Mouse (Mus musculus) megakaryocyte-erythroid progenitor cell, adult 5-6 weeks (primary cell): Measurements from ENCODE around the gene Suv39h1. TPM values are rescaled to one million over a fixed set of nuclear protein-coding genes. Genes with fewer than 3 reads are reported as not detected.
"Not testable (repeated sequence)": the region's sequence is repeated elsewhere in the genome, so short reads cannot be mapped to it uniquely, and the experiment has no call there.

Source experiments
- ATAC-seq: replicated peaks from 2 replicates; pipeline ENCODE4 v1.8.0; 2016; ENCODE audit warnings: mild to moderate bottlenecking, inconsistent platforms; ENCODE audit not compliant: severe bottlenecking, poor library complexity, low FRiP score, low TSS enrichment
- total RNA-seq, 2 experiments: library from RNA; stranded (forward) in 1 of 2; stranded (reverse) in 1 of 2; fragments of 200-1000, 215-1000 nt in 1 of 2; fragments of >200 nt in 1 of 2; fragmentation: Nextera tagmentation in 1 of 2; gene quantifications; 2 replicates each; pipeline ENCODE4 v1.2.3; 2014 to 2017

Gene Suv39h1
- total RNA-seq (2014; fragmentation: Nextera tagmentation) (79.0 and 89.2 TPM in 2 replicates), total RNA-seq (2017) (68.2 and 84.3 TPM in 2 replicates)

DNA sequence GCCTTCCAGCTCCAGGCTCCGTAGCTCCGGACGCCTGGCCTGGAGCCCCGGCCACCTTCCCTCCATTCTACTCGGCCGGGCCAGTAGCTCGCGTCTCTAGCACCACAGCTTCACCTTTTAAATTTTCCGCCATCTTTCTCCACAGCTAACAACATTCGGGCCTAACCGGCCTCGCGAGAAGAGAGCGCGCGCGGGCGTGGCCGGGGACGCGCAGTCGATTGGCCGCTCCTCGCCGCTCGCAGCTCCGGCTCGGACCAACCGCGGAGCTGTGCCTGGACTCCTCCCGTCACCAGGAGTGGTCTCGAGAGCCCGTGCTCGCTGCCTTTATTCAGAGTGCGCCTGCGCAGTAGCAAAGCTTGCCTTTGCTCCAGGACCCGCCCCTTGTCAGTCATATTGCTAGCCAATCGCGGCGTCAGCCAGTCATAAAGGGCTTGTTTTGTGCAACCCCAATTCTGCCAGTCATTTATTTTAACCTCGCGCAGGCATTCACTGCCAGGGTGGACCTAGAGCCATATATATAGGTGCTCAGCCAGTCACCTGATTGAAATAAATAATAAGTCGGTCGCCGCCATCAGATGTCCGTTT lies at the start of gene Suv39h1:
Suv39h1 (minus strand) TSS at position 331 of the 585 bp plus-strand sequence.
- ATAC-seq = peak; percentile 98

DNA sequence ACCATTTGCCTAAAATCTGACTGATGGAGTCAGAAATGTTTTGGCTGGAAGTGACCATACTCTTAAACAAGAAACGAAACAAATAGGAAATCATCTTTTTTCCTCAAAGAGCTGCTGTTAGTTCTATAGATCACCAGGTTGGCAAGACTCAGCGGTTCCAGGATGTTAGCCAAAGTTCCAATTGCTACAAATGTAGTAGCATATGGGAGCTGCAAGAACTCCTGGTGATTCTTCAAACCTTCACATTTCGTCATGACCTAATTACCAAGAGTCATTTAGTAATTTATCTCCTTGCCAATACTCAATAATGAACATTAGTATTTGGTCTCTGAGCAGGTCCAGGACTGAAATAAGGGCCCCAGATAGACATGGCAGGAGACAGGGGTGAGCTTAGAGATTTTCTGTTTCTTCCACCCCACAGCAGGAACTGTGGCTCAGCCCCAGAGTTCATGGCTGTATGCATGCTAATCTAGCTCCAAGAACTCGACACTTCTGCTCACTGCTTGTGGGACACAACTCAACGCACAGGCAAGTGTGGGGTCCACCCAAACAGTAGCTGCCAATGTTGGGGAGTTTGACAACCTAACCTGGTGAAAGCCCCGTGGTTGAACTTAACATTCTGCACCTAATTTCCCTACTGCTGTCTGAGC lies 49.4 kb upstream of the Suv39h1 start:
- ATAC-seq = no peak

GRCm38 (mm10) chrX:8117264-8117663 lies 42.7 kb upstream of the Suv39h1 start:
- peak; percentile 52 for ATAC-seq

- ATAC-seq = no peak
Measured at GRCm38 (mm10) chrX:8115275-8115674, 40.7 kb upstream of the Suv39h1 start.

DNA sequence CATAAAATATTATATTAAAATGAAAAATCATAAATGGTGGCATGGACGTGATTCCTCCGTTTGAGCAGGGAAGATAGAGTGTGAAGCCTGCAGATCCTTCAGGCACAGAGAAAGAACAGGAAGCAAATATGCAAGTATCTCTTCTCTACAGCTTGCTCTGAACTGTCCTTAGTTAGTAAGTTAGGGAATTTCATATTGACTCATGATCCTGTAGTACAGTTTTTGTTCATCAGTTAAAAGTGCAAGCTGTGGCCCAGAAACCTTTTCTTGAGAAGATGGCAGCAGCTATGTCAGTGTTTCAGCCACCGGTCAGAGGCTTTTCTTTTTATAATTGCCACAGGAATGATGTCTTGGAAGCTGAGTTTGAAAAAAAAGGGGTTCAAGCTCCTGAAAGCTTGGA lies 30.5 kb upstream of the Suv39h1 start:
- ATAC-seq = no peak

DNA sequence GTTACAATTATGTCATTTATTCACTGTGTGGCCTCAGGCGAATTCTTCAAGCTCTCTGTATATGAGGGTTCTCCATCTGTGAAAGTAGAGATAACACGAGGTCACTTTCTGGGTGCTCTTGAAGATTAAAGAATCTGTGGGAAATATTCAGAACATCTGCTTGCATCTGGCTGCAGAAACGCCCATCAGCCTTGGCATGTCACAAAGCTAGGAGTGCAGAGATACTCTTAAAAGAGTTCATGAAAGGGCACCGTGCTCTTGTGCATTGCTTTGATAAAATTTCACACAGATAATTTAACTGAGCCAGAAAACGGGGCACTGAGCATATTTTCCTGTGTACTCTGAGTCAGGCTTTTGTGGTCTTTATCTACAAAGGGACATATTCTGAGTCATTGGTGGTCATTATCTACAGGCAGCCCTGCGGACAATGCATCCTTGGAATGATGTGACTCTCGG lies 27.7 kb upstream of the Suv39h1 start:
- ATAC-seq = peak; percentile 96

- ATAC-seq = no peak
Measured at GRCm38 (mm10) chrX:8101017-8101416, 26.5 kb upstream of the Suv39h1 start.

- no peak for ATAC-seq
Measured at GRCm38 (mm10) chrX:8099435-8099834, 24.9 kb upstream of the Suv39h1 start.

- peak; percentile 98 for ATAC-seq
Measured at GRCm38 (mm10) chrX:8096787-8097242, 22.3 kb upstream of the Suv39h1 start.

DNA sequence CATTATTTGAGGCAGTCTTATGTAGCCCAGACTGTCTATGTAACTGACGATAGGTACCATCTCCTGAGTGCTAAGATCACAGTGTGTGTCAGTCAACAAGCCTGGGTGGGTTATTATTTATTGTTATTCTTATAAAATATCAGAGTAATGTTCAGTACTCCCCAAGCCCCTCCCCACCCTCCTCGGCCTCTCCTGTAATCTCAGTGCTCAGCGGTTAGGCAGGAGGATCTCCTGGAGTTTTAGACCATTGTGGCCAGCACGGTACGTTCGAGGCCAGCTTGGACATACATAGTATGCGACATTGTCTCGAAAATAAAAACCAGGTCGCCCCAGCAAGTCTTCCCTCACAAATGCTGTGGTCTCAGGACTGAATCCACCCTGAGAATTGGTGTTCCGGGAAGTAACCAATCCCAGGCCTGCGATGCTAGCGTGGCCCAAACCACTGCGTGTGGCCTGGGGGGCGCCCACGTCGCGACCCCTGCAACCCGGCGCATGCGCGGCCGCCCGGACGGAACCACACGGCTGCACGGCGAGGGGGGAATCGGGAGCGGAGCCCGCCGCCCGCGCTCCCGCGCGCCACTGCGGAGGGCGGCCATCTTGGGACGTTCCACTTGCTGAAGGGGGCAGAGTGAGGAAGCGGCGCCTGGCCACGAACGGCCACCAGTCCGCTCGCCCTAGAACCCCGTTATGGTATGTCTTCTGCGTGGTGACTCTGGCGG lies 21.7 kb upstream of the Suv39h1 start:
- ATAC-seq = peak; percentile 85

GRCm38 (mm10) chrX:8095546-8095945 lies 21.0 kb upstream of the Suv39h1 start:
- no peak for ATAC-seq

DNA sequence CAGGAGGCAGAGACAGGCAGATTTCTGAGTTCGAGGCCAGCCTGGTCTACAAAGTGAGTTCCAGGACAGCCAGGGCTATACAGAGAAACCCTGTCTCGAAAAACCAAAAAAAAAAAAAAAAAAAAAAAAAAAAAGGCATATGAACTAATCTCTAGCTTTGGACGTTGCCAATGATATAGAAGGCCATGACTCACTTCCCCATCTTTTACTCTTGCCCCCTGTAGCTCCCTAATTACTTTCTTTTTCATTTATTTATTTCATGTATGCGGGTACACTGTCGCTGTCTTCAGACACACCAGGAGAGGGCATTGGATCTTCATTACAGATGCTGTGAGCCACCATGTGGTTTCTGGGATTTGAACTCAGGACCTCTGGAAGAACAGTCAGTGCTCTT lies 16.4 kb upstream of the Suv39h1 start:
- ATAC-seq = not testable (repeated sequence)

GRCm38 (mm10) chrX:8090346-8090953 lies 15.9 kb upstream of the Suv39h1 start, which contains the start of gene Was:
Gene Was, minus strand, starts transcription at chrX:8090498.
- peak; percentile 74 for ATAC-seq

- ATAC-seq = no peak
Measured at GRCm38 (mm10) chrX:8089746-8090145, 15.2 kb upstream of the Suv39h1 start.

DNA sequence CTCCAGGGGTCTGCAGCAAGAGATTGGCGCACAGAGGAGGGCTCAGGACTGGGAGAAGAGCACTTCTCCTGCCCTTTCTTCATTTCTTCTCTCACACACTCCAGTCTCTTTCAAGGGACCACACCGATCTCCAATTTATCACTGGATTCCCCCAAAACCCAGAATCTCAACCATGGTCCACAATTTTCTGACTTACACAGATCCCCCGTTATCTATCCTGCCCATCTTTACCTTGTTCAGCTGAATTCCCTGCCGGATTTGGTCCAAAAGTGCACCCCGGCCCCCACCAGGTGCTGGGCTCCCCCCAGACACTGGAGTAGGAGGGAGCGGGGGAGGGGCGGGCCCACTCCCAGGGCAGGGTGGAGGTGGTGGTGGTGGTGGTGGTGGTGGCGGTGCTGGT lies 11.1 kb upstream of the Suv39h1 start:
- ATAC-seq = no peak

DNA sequence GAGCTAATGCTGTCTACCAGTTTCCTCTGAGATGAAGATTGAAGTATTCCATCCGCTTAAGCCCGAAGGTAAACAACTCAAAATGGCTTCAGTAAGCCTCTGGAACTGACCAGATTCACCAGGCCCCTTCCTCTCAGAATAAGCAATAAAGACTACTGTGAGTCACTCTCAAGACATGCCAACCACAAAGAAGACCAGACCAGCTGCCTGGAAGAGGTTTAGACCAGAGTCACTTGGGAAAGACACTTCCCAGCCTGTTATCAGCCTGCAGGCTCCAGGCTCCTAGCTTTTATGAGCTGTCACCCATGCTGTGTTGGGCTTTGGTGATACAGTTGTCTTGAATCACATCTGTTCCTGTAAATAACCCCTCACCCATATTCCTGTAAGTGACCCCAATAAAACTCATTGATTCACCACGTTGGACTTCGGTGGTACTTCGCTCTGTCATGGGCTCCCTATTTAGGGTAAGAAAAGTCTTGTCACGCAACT lies 10.3 kb upstream of the Suv39h1 start:
- ATAC-seq = no peak

- ATAC-seq = 0 out of 2 replicates have a peak, but pooled peaks have one; percentile 6
Measured at GRCm38 (mm10) chrX:8075104-8075503, 544 bp upstream of the Suv39h1 start.

DNA sequence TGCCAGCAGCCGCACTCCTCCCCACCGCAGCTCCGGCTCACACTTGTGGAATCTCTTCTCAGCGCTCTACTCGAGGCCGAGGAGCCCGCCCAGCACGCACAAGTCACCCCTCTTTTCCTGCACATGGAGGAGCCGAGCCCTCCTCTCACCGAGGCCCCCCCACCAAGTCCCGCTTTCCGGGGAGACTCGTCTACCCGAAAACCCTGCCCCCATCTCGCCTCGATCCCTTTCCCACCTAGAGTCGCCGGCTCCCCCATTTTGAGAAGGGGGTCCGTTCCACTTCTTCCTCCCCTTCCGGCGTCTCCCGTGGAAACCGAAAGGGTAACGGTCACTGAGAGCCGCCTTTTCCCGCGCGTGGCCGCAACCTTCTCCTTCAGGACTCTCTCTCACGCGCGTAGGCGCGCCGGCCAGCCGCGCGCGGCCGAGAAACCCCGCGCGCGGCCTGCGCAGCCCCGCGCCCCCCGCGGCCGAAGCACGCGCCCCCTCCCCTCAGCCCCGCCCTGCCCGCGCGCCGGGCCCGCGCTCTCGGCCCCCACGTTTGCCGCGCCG lies 605 bp downstream of the Suv39h1 start:
- ATAC-seq = peak; percentile 62

GRCm38 (mm10) chrX:8069166-8069565 lies 5.4 kb downstream of the Suv39h1 start:
- ATAC-seq = no peak
